Mouse (Mus musculus) heart, postnatal 10 days (tissue): ENCODE measurements around the gene Tns2. TPM values are rescaled to one million over a fixed set of nuclear protein-coding genes. Genes with fewer than 3 reads are reported as not detected.

Experiments
- DNase-seq, 2 experiments: peaks; one replicate each; pipeline ENCODE4 v3.0.0; 2021
- intact Hi-C: fragments of 180-260 bp; cut with DNase I; formaldehyde crosslinking; loops from one replicate; pipeline ENCODE4 v1.15.1; 2025
- total RNA-seq, 2 experiments: library from RNA; stranded (reverse); gene quantifications; 2 replicates each; pipeline ENCODE4 v1.2.3; 2021

Tns2 gene
- total RNA-seq, 2 experiments from 2014 or later = 95.1 to 108 TPM

DNA sequence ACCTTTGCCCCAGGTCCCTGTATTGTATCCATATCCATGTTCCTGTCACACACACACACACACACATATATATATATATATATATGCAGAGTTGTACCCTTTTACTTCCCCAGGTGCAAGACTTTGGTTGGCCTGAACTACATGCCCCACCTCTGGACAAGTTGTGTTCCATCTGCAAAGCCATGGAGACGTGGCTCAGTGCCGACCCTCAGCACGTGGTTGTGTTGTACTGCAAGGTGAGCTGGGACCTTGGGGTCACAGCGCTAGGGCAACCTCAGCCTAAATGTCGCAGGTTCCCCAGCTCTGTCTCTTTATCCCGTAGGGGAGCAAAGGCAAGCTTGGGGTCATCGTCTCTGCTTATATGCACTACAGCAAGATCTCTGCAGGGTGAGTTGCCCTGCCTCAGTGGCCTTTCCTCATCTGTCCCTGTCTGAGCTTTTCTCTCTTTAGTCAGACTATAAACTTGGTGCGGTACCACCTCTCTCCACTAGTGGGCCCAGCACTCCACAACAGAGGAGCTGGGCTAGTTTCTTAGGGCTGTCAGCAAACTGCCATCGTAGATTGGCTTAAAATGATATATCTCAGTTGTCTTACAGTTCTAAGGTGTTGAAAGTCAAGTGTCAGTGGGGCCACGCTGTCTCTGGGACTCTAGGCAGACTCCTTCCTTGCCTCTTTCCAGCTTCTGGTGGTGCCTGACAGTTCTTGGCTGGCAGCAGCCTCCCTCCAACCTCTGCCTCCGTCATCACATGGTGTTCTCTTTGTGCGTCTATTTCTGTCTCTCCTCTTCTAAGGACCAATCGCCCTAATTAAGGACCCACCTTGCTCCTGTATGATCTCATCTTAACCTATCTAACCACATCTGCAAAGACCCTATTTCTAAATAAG, 7.7 kb downstream of the Tns2 start:
- intact Hi-C loops = loop anchor here (2.0 to 5.0 kb wide), 2 partner anchors 15 to 39 kb away; no protein-coding TSS in a partner anchor
- peak; percentile 72 to 84 for DNase-seq

DNA sequence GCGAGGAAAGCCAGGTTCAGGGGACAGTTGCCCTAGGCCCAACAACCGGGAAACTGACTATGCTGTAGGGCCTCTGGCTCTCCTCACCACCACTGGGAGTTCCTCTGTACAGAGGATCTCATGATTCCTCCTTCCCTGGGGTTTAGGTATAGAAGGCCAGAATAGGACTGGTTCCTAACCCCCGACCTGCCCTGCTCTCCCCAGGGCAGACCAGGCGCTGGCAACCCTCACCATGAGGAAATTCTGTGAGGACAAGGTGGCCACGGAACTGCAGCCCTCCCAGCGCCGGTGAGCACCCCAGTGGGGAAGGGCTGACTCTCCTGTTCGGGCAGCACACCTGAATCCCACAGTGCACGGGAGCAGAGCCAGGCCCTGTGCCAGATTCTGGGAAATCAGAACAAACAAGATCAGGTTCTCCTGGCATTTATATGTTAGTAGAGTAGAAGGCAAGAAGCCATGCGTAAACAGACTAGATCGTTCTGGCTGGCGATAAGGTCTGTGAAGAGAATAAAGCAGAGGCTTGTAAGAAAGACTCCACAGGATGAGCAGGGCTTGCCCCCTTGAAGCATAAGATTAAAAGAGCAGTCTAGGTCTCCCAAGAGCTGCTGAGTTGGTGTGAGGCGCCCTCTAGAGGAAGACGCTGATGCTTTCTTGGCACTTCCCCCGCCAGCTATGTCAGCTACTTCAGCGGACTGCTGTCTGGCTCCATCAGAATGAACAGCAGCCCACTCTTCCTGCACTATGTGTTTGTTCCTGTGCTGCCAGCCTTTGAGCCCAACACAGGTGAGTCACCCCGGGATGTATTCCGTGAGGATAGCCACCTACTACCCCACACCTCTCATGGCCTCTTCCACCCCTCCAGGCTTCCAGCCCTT, 8.7 kb downstream of the Tns2 start:
- peak; percentile 88 to 91 for DNase-seq
- intact Hi-C loops = loop anchor here (2.0 to 5.0 kb wide), 2 partner anchors 14 to 38 kb away; no protein-coding TSS in a partner anchor

DNA sequence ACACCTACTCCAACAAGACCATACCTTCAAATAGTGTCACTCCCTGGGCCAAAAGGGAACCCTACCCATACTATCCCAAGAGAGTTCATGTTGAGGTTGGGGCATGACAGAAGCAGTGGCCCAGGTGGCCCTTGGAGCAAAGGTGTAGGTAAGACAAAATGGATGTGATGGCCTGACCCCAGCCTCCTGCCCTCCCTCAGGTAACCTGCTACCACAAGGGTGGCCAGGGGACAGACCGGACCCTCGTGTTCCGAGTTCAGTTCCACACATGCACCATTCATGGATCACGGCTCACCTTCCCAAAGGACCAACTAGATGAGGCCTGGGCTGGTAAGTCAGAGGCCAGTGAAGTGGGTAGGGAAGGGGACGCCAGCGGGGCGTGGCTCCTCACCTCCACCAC, 10.1 kb downstream of the Tns2 start:
- no peak for DNase-seq
- intact Hi-C loops = no loop called here

DNA sequence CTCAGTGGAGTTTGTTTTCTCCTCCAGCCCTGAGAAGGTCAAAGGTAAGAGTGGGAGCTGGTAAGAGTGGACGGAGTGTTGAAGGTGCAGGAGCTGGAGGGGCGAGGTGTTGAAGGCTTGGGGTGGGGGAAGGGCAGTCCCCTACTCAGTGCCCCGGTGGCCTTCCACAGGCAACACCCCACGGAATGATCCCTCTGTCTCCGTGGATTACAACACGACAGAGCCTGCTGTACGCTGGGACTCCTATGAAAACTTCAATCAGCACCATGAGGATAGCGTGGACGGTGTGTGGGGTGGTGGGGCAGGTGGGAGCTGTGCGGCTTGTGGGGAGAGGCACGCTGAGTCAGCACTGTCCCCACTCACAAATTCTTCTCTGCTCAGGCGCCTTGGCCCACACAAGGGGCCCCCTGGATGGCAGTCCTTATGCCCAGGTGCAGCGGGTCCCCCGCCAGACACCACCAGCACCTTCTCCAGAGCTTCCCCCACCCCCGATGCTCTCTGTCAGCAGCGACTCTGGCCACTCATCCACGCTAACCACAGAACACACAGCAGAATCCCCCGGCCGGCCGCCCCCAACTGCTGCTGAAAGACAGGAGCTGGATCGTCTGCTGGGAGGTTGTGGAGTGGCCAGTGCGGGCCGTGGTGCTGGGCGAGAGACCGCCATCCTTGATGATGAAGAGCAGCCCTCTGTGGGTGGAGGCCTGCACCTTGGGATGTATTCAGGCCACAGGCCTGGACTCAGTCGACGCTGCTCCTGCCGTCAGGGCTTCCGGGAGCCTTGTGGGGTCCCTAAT, 10.7 kb downstream of the Tns2 start:
- peak; percentile 10 to 17 for DNase-seq

DNA sequence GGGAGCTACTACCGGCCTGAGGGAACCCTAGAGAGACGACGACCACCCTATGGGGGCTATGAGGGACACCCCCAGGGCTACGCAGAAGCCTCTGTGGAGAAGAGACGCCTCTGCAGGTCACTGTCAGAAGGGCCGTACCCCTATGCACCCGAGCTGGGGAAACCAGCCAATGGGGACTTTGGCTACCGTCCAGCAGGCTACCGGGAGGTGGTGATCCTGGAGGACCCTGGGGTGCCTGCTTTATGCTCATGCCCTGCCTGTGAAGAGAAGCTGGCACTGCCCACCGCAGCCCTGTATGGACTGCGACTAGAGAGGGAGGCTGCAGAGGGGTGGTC, 11.2 kb downstream of the Tns2 start:
- DNase-seq = peak; percentile 17 to 26
- intact Hi-C loops = no loop called here

More for the DNA sequence above, 10.7 kb downstream of the Tns2 start:
- intact Hi-C loops = no loop called here

DNA sequence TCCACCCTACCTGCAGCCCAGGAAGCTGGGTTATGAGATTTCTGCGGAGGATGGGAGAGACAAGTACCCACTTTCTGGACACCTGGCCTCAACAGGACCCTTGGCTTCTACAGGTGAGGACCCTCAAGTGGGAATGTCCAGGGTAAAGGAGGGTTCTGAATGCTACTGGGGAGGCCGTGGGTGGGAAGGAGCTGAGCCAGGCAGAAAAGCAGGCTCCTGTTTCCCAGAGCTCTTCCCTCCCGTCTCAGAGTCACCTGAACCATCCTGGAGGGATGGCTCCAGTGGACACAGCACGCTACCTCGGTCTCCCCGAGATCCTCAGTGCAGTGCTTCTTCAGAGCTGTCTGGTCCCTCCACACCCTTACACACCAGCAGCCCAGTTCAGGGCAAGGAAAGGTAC, 12.0 kb downstream of the Tns2 start:
- intact Hi-C loops = no loop called here
- DNase-seq = peak in 1 of 2 experiments; percentile 7

DNA sequence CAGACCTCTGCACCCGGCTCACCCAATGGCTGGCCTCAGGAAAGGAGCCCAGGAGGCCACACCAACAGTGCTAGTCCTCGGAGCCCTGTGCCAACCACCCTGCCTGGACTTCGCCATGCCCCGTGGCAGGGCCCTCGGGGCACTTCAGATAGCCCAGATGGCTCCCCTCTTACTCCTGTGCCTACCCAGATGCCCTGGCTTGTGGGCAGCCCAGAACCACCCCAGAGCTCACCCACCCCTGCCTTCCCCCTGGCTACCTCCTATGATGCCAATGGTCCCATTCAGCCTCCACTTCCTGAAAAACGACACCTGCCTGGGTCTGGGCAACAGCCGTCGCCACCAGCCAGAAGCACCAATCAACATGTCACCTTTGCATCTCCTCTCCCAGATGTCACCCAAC, 12.6 kb downstream of the Tns2 start:
- intact Hi-C loops = no loop called here
- DNase-seq = no peak

DNA sequence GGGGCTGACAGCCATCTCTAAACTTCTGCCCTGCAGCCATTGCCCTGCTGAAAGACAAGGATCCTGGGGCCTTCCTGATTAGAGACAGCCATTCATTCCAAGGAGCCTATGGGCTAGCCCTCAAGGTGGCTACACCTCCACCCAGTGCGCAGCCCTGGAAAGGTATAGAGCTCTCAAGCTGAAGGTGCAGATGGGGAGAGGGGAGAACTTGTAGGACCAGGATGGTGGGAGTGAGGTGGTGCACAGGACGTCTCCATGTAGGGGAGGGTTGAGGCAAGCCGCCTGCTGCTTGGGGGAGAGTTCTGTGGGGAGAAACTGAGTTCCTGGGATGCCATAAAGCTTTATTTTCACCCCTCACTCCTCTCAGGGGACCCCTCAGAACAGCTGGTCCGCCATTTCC, 13.5 kb downstream of the Tns2 start:
- intact Hi-C loops = no loop called here
- DNase-seq = no peak

DNA sequence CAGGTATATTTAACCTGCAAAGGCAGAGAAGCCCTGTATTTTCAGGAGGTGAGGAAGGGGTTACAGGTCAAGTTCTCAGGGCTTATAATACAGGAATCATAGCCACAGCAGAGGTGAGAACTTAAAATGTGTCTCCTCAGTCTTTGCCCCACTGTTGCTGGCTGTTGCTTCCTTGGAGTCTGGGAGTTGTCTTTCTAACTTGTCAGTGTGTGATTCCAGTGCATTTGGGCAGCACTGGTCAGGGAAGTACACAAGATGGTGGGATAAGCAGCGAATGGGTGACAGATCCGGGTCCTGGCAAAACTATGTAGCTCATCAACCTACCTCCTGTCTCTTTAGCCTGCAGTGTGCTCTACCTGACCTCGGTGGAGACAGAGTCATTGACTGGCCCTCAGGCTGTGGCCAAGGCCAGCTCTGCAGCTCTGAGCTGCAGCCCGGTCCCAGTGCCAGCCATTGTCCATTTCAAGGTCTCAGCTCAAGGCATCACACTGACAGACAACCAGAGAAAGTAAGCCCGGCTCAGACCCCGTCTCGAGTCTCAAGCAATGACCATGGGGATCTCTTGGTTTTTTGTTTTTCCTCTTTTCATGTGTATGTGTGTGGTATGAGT, 14.5 kb downstream of the Tns2 start:
- intact Hi-C loops = loop anchor here (5.0 kb wide), 1 partner anchor 108 kb away; no protein-coding TSS in a partner anchor

DNA sequence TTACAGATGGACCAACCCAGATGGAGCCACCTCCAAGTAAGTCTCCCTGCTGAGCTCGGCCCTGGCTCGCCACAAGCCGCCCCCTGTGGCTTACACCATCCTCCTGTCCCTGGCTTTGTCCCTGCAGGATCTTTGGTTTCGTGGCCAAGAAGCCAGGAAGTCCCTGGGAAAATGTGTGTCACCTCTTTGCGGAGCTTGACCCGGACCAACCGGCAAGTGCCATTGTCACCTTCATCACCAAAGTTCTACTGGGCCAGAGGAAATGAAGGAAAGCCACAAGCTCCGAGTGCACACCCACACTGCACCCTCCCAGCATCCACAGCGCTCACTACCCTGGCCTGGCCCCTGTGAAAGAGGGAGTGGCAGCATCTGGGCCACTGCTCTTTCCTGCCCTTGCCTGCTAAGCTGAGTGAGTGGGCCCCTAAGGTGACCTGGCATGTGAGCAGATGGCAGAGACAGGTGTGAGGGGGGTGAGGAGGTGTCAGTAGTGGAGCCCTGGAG, 15.6 kb downstream of the Tns2 start:
- DNase-seq = peak in 1 of 2 experiments; percentile 21
- intact Hi-C loops = loop anchor here (5.0 kb wide), 1 partner anchor 107 kb away; no protein-coding TSS in a partner anchor

More for the DNA sequence above, 14.5 kb downstream of the Tns2 start:
- no peak for DNase-seq

DNA sequence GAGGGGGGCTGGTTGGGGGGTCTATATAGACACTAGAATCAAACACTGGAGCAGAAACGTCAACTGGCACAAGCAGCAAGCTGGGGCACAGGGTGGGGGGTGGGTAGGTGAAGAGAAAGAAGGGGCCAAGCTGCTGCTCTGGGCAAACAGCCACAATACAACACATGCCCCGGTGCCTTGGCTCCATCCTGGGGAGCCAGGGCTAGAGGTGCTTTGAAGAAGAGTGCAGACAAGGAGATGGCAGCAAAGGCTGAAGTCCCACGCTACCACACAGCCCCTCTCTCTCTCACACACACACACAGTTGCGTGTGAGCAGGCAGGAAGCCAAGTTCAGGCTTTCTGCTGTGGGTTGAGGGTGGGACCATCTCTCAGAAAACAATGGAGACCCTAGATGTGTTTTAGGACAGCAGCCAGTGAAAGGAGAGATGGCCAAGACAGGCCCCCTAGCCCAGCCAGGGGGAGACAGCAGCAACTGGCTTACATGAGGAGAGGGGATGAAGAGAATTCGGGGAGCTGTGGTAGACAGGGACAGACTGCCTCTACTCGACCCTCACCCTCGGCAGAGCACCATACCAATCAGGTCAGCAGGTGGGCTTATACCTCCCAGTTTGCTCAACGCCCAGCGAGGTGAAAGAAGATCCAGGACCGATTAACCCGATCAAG, 16.7 kb downstream of the Tns2 start:
- peak; percentile 11 to 39 for DNase-seq
- intact Hi-C loops = loop anchor here (1.0 to 5.0 kb wide), 2 partner anchors 30 to 105 kb away; no protein-coding TSS in a partner anchor

DNA sequence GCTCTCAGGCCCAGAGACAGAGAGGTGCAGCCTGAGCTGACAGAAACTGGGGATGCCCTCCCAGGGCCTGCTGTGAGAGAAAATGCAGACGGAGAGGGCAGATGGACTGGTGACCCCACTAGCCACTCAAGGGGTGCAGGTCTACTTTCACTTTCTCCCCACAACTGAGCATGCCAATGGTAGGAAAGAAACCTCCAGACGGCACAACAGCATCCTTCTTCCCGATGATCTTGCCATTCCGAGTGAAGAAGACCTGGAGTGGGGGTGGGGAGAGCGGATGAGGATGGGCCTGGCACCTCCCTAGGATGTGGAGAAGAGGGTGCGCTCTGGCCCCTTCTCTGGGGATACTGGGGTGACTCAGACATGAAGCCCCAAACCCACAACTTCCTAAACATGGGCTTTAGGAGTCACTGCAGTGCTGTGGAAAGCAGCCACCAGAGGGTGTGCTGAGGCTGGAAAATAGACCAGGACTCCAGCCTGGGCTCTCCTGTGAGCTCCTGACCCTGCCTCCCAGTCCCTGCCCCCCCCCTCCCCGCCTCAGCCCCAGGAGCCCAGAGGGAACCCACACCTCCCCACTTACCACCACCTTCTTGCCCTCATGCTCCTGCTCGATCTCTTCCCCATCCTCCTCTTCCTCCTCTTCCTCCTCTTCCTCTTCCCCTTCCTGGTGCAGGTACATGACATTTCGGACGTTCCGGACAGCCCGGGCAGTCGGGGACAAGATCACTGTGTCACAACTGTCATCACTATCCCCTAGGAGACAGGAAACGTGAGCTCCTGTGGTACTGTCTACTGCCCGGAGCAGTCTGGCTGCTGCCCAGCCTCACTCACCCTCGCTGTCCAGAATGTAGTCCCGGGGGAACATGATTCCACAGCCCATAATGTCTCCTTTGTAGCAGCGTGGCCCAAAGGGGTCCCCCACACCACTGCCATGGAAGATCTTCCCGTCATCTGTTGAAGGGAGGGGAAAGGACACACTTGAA, 17.5 kb downstream of the Tns2 start:
- DNase-seq = peak; percentile 57 to 58
- intact Hi-C loops = loop anchor here (1.0 to 5.0 kb wide), 2 partner anchors 30 to 105 kb away; no protein-coding TSS in a partner anchor

DNA sequence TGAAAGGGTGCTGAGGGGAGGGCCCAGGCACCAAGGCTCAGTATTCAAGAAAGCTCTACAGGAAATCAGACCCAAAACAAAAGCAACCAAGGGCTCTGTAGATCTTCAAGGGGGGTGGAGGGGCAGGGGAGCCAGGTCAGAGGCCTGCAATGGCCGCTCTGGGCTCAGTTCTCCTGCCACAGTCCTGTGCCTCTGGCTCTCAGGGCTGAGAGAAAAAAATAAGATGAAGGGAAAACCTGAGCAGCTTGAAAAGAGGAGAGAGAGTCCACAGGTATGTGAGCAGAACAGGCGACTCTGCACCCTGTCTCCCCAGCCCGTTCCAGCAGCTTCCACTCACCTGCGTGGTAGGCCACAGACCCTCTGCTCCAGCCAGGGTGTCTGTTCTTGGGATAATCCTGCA, 18.4 kb downstream of the Tns2 start:
- no peak for DNase-seq
- intact Hi-C loops = loop anchor here (5.0 kb wide), 1 partner anchor 104 kb away; no protein-coding TSS in a partner anchor

DNA sequence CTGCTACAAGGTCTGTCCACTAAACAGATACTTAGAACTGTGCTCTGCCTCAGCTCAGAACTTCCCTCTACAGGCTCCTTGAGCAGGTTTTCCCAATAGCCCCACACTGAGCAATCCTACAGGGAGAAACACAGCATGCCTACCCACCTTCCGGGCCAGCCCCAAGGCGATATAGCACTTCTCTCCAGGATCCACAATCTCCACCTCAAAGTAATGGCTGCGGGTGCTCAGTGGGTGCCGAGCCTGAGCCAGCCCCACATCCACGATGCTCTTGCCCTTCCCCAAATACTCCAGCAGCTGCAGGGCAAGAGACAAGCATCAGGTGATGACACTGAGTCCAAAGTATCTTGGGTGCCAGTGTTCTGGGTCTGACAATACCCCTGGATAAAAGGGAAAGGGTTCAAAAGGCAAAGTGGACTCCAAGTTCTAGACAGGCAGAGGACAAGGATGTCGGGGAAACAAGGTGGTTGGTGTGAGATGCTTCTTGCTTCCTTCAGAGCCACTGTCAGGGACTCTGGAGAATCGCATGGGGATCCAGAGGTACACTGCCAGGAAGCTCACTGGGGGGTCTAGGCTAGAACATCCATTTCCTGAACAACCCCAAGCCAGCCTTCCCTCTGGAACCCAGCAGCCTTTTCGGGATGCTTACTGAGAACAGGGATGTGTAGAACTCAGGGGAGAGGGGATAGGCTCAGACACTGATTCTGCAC, 19.1 kb downstream of the Tns2 start:
- intact Hi-C loops = loop anchor here (5.0 kb wide), 1 partner anchor 103 kb away; no protein-coding TSS in a partner anchor
- DNase-seq = no peak

DNA sequence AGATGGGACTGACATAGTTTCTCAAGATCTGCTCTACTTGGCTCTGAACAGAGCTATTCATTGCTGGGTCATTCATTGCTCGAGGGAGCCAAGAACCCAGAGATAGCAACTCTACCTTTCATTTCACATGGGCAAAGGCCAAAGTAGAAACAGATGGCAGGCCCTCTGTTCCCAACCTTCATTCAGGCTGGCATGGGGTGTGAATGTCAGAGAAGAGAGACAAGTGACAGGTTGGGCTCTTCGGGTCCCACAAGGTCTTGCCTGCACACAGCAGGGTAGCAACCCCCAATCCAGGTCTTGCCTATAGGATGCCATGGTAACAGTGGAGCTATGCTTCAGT, 19.6 kb downstream of the Tns2 start:
- intact Hi-C loops = loop anchor here (5.0 kb wide), 1 partner anchor 102 kb away; no protein-coding TSS in a partner anchor
- DNase-seq = peak; percentile 46 to 54

DNA sequence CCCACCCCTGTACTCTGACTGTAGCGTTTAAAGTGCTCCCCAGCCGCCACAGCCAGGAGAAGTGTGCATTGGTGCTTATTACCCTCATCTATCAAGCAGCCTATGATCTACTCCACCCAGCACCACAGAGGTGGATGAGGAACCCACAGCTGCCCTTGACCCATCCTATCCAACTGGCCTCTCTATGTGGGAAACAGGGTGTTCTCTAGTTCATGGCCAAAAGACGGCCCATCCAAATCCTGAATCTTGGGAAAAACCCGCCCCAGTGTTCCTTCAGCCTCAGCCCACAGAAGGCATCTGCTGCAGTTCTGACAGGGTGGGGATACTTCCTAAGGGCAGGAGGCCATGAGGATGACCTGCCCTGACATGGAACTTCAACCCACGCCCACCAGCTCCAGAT, 20.3 kb downstream of the Tns2 start:
- DNase-seq = peak; percentile 54 to 57
- intact Hi-C loops = no loop called here

DNA sequence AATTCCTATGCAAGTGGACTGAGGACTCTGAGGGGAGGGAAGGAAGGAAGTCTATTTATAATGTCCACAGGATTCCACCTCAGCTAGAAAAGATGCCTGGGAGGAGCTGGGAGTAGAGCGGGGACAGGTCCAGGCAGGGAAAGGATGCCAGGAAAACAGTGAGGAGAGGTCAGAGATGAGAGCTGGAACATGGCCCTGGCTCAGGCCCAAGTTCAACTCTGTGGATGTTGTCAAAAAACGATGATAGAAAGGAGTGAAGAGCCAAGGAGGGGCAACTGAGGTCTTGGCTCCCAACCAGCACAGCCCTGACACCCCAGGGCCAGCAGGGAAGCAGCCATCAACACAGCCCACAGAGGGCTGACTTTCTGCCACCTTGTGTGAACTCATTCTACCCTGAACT, 26.1 kb downstream of the Tns2 start:
- DNase-seq = peak; percentile 77 to 81
- intact Hi-C loops = no loop called here
